Mouse (Mus musculus): ENCODE results near the gene AI661453.

GRCm38 (mm10) chr17:47515180-47515844, 78.9 kb downstream of the AI661453 start:
- TF ChIP-seq CTCF (IDR thresholded peaks at IDR 0.05; ENCODE audit: low read depth, low read length) (no peak), POLR2A (IDR thresholded peaks at IDR 0.05; ENCODE audit: borderline replicate concordance, low read depth, low read length) (no peak)

Data from bone marrow macrophage, adult 2 months (primary cell).